Mouse (Mus musculus) liver, embryonic 14.5 days (tissue): Measurements from ENCODE around the gene Mob2. TPM values are rescaled to one million over a fixed set of nuclear protein-coding genes. Genes with fewer than 3 reads are reported as not detected.

Experiments used
- ATAC-seq: fragments of 200-750 bp; cut with Nextera tagmentation; 2 replicates; pipeline ENCODE4 v1.8.0; 2017; ENCODE audit warnings: moderate number of reproducible peaks, mild to moderate bottlenecking, moderate library complexity; ENCODE audit not compliant: insufficient read depth
- DNase-seq, 3 experiments: peaks; one replicate each; pipeline ENCODE4 v3.0.0-alpha.2; 2012 to 2013; ENCODE audit warnings: low read depth in 3 of 3, low spot score in 3 of 3
- H3K27ac ChIP-seq: fragments of 300-500 bp; sonication (generic); 2 replicates; pipeline ENCODE4 v1.5.1; 2014; ENCODE audit warnings: moderate library complexity, mild to moderate bottlenecking, control low read depth, inconsistent platforms
- H3K27me3 ChIP-seq: fragments of 300-500 bp; sonication (generic); 2 replicates; pipeline ENCODE4 v1.6.1; 2014; ENCODE audit warnings: mild to moderate bottlenecking, low read length, moderate library complexity; ENCODE audit not compliant: control insufficient read depth, insufficient read depth
- H3K36me3 ChIP-seq: fragments of 300-500 bp; sonication (generic); replicated peaks from 2 replicates; pipeline ENCODE4 v1.6.1; 2014; ENCODE audit warnings: low read depth; ENCODE audit not compliant: control insufficient read depth, insufficient read depth
- H3K4me1 ChIP-seq, 2 experiments: fragments of 200-500 bp in 1 of 2; fragments of 300-500 bp in 1 of 2; sonication (generic) in 1 of 2; replicated peaks; 2 replicates each; pipeline ENCODE4 v1.6.1; 2012 to 2014; ENCODE audit warnings: antibody characterized with exemption in 1 of 2, inconsistent platforms in 1 of 2, low read length in 1 of 2; ENCODE audit not compliant: control insufficient read depth in 2 of 2, insufficient read depth in 2 of 2
- H3K4me2 ChIP-seq: fragments of 300-500 bp; sonication (generic); 2 replicates; pipeline ENCODE4 v1.6.1; 2014; ENCODE audit warnings: low read depth, mild to moderate bottlenecking, control low read depth, moderate library complexity
- H3K4me3 ChIP-seq, 2 experiments: fragments of 200-500 bp in 1 of 2; fragments of 300-500 bp in 1 of 2; sonication (generic) in 1 of 2; 2 replicates each; pipeline ENCODE4 v1.5.1; 2012 to 2014; ENCODE audit warnings: low read depth in 2 of 2, low read length in 2 of 2, mild to moderate bottlenecking in 2 of 2, control low read depth in 1 of 2, inconsistent platforms in 1 of 2, moderate library complexity in 1 of 2; ENCODE audit not compliant: insufficient read depth in 1 of 2
- H3K9ac ChIP-seq: fragments of 300-500 bp; sonication (generic); replicated peaks from 2 replicates; pipeline ENCODE4 v1.6.1; 2014; ENCODE audit warnings: mild to moderate bottlenecking, control low read depth, moderate library complexity
- H3K9me3 ChIP-seq: fragments of 300-500 bp; sonication (generic); 2 replicates; pipeline ENCODE4 v1.6.1; 2016; ENCODE audit warnings: low read length, mixed read lengths; ENCODE audit not compliant: control insufficient read depth
- CTCF ChIP-seq: IDR thresholded peaks from 2 replicates; pipeline ENCODE4 v1.5.1; 2016; ENCODE audit warnings: antibody characterized with exemption, low read depth, control low read depth
- EP300 ChIP-seq: IDR thresholded peaks from 2 replicates; pipeline ENCODE4 v1.6.1; 2016; ENCODE audit warnings: antibody characterized with exemption, low read depth
- WGBS: fragments of 180-500 bp; shearing (Covaris S2); extraction: QIAGEN DNeasy Blood & Tissue Kit; methylation state at CpG from one replicate; pipeline ENCODE4 v1.1.7; 2014; ENCODE audit not compliant: insufficient replicate concordance; 5-methylcytosine and 5-hydroxymethylcytosine counted together
- polyA plus RNA-seq, 2 experiments: library from polyadenylated mRNA; depleted of rRNA in 1 of 2; stranded (reverse) in 1 of 2; unstranded in 1 of 2; fragments of >200 nt; fragmentation: Nextera tagmentation in 1 of 2; extraction: Ambion mirVana in 1 of 2; gene quantifications; 2 replicates each; pipeline versions ENCODE4 v1.2.1 to v1.2.3; 2012 to 2014

Mob2 gene
- polyA plus RNA-seq, 2 experiments = 41.5 to 68.8 TPM

GRCm38 (mm10) chr7:142070458-142071211 lies 9.8 kb upstream of the Mob2 start:
- Histone ChIP-seq H3K9me3 (no peaks in the 10 kb centered on the region), H3K9ac (no peak overlapping the region), H3K4me1 (peaks cover 0 to 8% of the 10 kb centered on the region in 2 experiments; a peak in 2 of 4 replicates), H3K4me3 (no peak overlapping the region), H3K27ac (no peak overlapping the region), H3K4me2 (no peak overlapping the region), H3K27me3 (peaks cover 15% of the 10 kb centered on the region), H3K36me3 (no peaks in the 10 kb centered on the region)
- DNase-seq (no peak), ATAC-seq (peak; percentile 86)
- TF ChIP-seq EP300 (no peak), CTCF (peak; percentile 97)
- WGBS = 17% methylated on average over 13 of the region's 13 CpGs

- WGBS = 34% methylated on average over 4 of the region's 4 CpGs
- no peak overlapping the region for H3K27ac ChIP-seq
- no peak for ATAC-seq
These were observed 7.6 kb upstream of the Mob2 start for GRCm38 (mm10) chr7:142068429-142068828.

GRCm38 (mm10) chr7:142060185-142060930 lies 507 bp downstream of the Mob2 start:
- Histone ChIP-seq H3K4me2 (peak overlapping the region; percentile 83), H3K27me3 (peaks cover 3% of the 10 kb centered on the region; the same call in 1 of the 2 replicates), H3K27ac (peak overlapping the region; percentile 72), H3K4me1 (peaks cover 30 to 39% of the 10 kb centered on the region in 2 experiments), H3K9me3 (no peaks in the 10 kb centered on the region), H3K4me3 (peak overlapping the region; percentile 67 to 97), H3K9ac (peak overlapping the region; percentile 96), H3K36me3 (peaks cover 15% of the 10 kb centered on the region; the same call in 1 of the 2 replicates)
- peak in 1 of 3 experiments; percentile 46 for DNase-seq
- ATAC-seq = peak; percentile 54
- TF ChIP-seq EP300 (no peak), CTCF (no peak)
- WGBS = 2% methylated on average over 47 of the region's 66 CpGs

More at GRCm38 (mm10) chr7:142068429-142068828, 7.6 kb upstream of the Mob2 start:
- Histone ChIP-seq H3K9ac (no peak overlapping the region), H3K4me3 (no peak overlapping the region), H3K27me3 (peaks cover 3% of the 10 kb centered on the region), H3K4me1 (peaks cover 0 to 8% of the 10 kb centered on the region in 2 experiments; a peak in 2 of 4 replicates), H3K9me3 (no peaks in the 10 kb centered on the region), H3K4me2 (no peak overlapping the region), H3K36me3 (no peaks in the 10 kb centered on the region)
- TF ChIP-seq CTCF = no peak
- no peak for TF ChIP-seq EP300
- no peak for DNase-seq

- Histone ChIP-seq H3K4me2 (peak overlapping the region; percentile 83), H3K9ac (peak overlapping the region; percentile 96), H3K9me3 (no peaks in the 10 kb centered on the region), H3K36me3 (peaks cover 21% of the 10 kb centered on the region; the same call in 1 of the 2 replicates), H3K4me3 (peak overlapping the region; percentile 20 to 97), H3K27me3 (no peaks in the 10 kb centered on the region), H3K4me1 (peaks cover 30 to 39% of the 10 kb centered on the region in 2 experiments), H3K27ac (peak overlapping the region; percentile 72)
- WGBS = 8% methylated on average over 2 of the region's 2 CpGs
- DNase-seq = peak; percentile 60 to 74 (median 70)
- peak; percentile 49 for ATAC-seq
- TF ChIP-seq EP300 = peak; percentile 68
- TF ChIP-seq CTCF = no peak
These were observed 1.8 kb downstream of the Mob2 start for GRCm38 (mm10) chr7:142059024-142059423.

- DNase-seq (no peak), ATAC-seq (no peak)
- H3K9me3 ChIP-seq = no peaks in the 10 kb centered on the region
- TF ChIP-seq EP300 (no peak), CTCF (no peak)
- H3K4me2 ChIP-seq = no peak overlapping the region
- WGBS = 81% methylated on average over 1 of the region's 1 CpGs
- no peaks in the 10 kb centered on the region for H3K27me3 ChIP-seq
- no peak overlapping the region for H3K9ac ChIP-seq
- H3K4me3 ChIP-seq = no peak overlapping the region
- peaks cover 30 to 39% of the 10 kb centered on the region in 2 experiments for H3K4me1 ChIP-seq
- H3K27ac ChIP-seq = no peak overlapping the region
- H3K36me3 ChIP-seq = peaks cover 32% of the 10 kb centered on the region
These were observed 3.7 kb downstream of the Mob2 start for GRCm38 (mm10) chr7:142057121-142057520.
